9 mouse cellular contexts compared by ENCODE assay signal in genomic region chr4:28808800-28809199, GRCm38 (mm10). TPM values are rescaled to one million over a fixed set of nuclear protein-coding genes. Genes with fewer than 3 reads are reported as not detected.
DNase-seq lines count a peak whose midpoint lies in the region; ATAC-seq and TF ChIP-seq lines count a peak whose summit lies in the region.
"Had no signal": no experiment of that assay in that cellular context is flagged by ENCODE, and none has a peak within 500 bp of the region (broad histone marks: within the 10 kb centered on the region; RNA-seq: fewer than 3 reads in every experiment).

No protein-coding gene starts in this region.

- ATAC-seq in forebrain, embryonic 14.5 days = no peak
- no peak for ATAC-seq in forebrain, embryonic 16.5 days
- no peak for ATAC-seq in lung, postnatal 0 days
- no peak for ATAC-seq in liver, postnatal 0 days
- ATAC-seq in megakaryocyte, adult 5-6 weeks (ENCODE audit: poor library complexity, severe bottlenecking) = no peak
- ATAC-seq in forebrain, embryonic 15.5 days (replicated peaks) = no peak

- H3K36me3 ChIP-seq in forebrain, embryonic 14.5 days (ENCODE audit: control insufficient read depth, insufficient read depth, low read length) = no peaks in the 10 kb centered on the region
- H3K36me3 ChIP-seq in forebrain, embryonic 16.5 days (ENCODE audit: control insufficient read depth, insufficient read depth) = no peaks in the 10 kb centered on the region
- H3K36me3 ChIP-seq in lung, postnatal 0 days (ENCODE audit: insufficient read depth, low read length) = no peaks in the 10 kb centered on the region
- H3K36me3 ChIP-seq in liver, postnatal 0 days (replicated peaks; ENCODE audit: insufficient read depth, low read length) = no peaks in the 10 kb centered on the region
- no peaks in the 10 kb centered on the region for H3K36me3 ChIP-seq in forebrain, embryonic 15.5 days
- H3K36me3 ChIP-seq: neural tube, embryonic 13.5 days had no signal

- no peak overlapping the region for H3K4me3 ChIP-seq in forebrain, embryonic 14.5 days (ENCODE audit: low read depth, low read length)
- H3K4me3 ChIP-seq in forebrain, embryonic 16.5 days (replicated peaks; ENCODE audit: low read length) = no peak overlapping the region
- no peak overlapping the region for H3K4me3 ChIP-seq in lung, postnatal 0 days (ENCODE audit: low read depth, low read length)
- no peak overlapping the region for H3K4me3 ChIP-seq in liver, postnatal 0 days (ENCODE audit: low read depth, low read length)
- no peak overlapping the region for H3K4me3 ChIP-seq in forebrain, embryonic 15.5 days
- H3K4me3 ChIP-seq: neural tube, embryonic 13.5 days had no signal

- TF ChIP-seq CTCF in lung, postnatal 0 days (IDR thresholded peaks at IDR 0.05) = peak; percentile 56
- TF ChIP-seq CTCF in liver, postnatal 0 days (IDR thresholded peaks at IDR 0.05; ENCODE audit: low read depth) = peak; percentile 39

- no peak overlapping the region for H3K9ac ChIP-seq in forebrain, embryonic 14.5 days (ENCODE audit: low read length)
- no peak overlapping the region for H3K9ac ChIP-seq in forebrain, embryonic 16.5 days (replicated peaks; ENCODE audit: low read depth, low read length)
- no peak overlapping the region for H3K9ac ChIP-seq in lung, postnatal 0 days (replicated peaks; ENCODE audit: low read depth)
- H3K9ac ChIP-seq in liver, postnatal 0 days (replicated peaks) = no peak overlapping the region
- no peak overlapping the region for H3K9ac ChIP-seq in forebrain, embryonic 15.5 days (replicated peaks)
- H3K9ac ChIP-seq: neural tube, embryonic 13.5 days had no signal

- no peak overlapping the region for H3K4me2 ChIP-seq in forebrain, embryonic 14.5 days (ENCODE audit: low read length)
- H3K4me2 ChIP-seq in forebrain, embryonic 16.5 days (ENCODE audit: low read length) = no peak overlapping the region
- no peak overlapping the region for H3K4me2 ChIP-seq in lung, postnatal 0 days (replicated peaks; ENCODE audit: low read depth, low read length)
- H3K4me2 ChIP-seq in liver, postnatal 0 days (ENCODE audit: low read depth, low read length) = no peak overlapping the region
- H3K4me2 ChIP-seq in forebrain, embryonic 15.5 days (replicated peaks) = no peak overlapping the region
- H3K4me2 ChIP-seq: neural tube, embryonic 13.5 days had no signal

- DNase-seq in forebrain, embryonic 14.5 days (ENCODE audit: low spot score) = peak; percentile 62
- peak; percentile 48 for DNase-seq in lung, postnatal 0 days (ENCODE audit: low spot score)
- no peak for DNase-seq in lung, postnatal 25 days (ENCODE audit: low spot score)
- DNase-seq in c-Kit-positive CD71-negative TER-119-negative erythroid progenitor cells, embryonic 14.5 days (ENCODE audit: low read depth) = peak; percentile 30
- DNase-seq in liver, postnatal 0 days = peak; percentile 17

- no peaks in the 10 kb centered on the region for H3K4me1 ChIP-seq in forebrain, embryonic 14.5 days (ENCODE audit: control insufficient read depth, insufficient read depth, low read length)
- peaks cover 3% of the 10 kb centered on the region; the same call in 1 of the 2 replicates for H3K4me1 ChIP-seq in forebrain, embryonic 16.5 days (replicated peaks; ENCODE audit: control insufficient read depth, insufficient read depth, low read length)
- no peaks in the 10 kb centered on the region for H3K4me1 ChIP-seq in lung, postnatal 0 days (ENCODE audit: insufficient read depth, low read depth, low read length)
- peaks cover 5% of the 10 kb centered on the region; the same call in 1 of the 2 replicates for H3K4me1 ChIP-seq in liver, postnatal 0 days (ENCODE audit: insufficient read depth)
- 0 out of 2 replicates have a peak, but pooled peaks cover 6% of the 10 kb centered on the region for H3K4me1 ChIP-seq in forebrain, embryonic 15.5 days

- H3K9me3 ChIP-seq in forebrain, embryonic 14.5 days (replicated peaks; ENCODE audit: control insufficient read depth, low read length) = no peaks in the 10 kb centered on the region
- no peaks in the 10 kb centered on the region for H3K9me3 ChIP-seq in forebrain, embryonic 16.5 days (ENCODE audit: control insufficient read depth, low read length)
- H3K9me3 ChIP-seq in lung, postnatal 0 days (ENCODE audit: low read length) = no peaks in the 10 kb centered on the region
- no peaks in the 10 kb centered on the region for H3K9me3 ChIP-seq in liver, postnatal 0 days (ENCODE audit: low read length)
- H3K9me3 ChIP-seq in forebrain, embryonic 15.5 days = no peaks in the 10 kb centered on the region
- H3K9me3 ChIP-seq: neural tube, embryonic 13.5 days had no signal

- TF ChIP-seq EP300 in lung, postnatal 0 days (IDR thresholded peaks at IDR 0.05) = no peak
- no peak for TF ChIP-seq EP300 in liver, postnatal 0 days (IDR thresholded peaks at IDR 0.05; ENCODE audit: low read depth)

- H3K27me3 ChIP-seq in forebrain, embryonic 14.5 days (replicated peaks; ENCODE audit: control insufficient read depth, insufficient read depth, low read length) = no peaks in the 10 kb centered on the region
- H3K27me3 ChIP-seq in forebrain, embryonic 16.5 days (replicated peaks; ENCODE audit: control insufficient read depth, insufficient read depth, low read length) = no peaks in the 10 kb centered on the region; the same call in 1 of the 2 replicates
- no peaks in the 10 kb centered on the region for H3K27me3 ChIP-seq in lung, postnatal 0 days (replicated peaks; ENCODE audit: insufficient read depth, low read length)
- H3K27me3 ChIP-seq in liver, postnatal 0 days (ENCODE audit: insufficient read depth, low read length) = peaks cover 16% of the 10 kb centered on the region
- H3K27me3 ChIP-seq in forebrain, embryonic 15.5 days = no peaks in the 10 kb centered on the region
- H3K27me3 ChIP-seq: neural tube, embryonic 13.5 days had no signal

- no peak overlapping the region for H3K27ac ChIP-seq in forebrain, embryonic 14.5 days (ENCODE audit: low read depth, low read length)
- H3K27ac ChIP-seq in forebrain, embryonic 16.5 days (ENCODE audit: low read length) = no peak overlapping the region
- no peak overlapping the region for H3K27ac ChIP-seq in lung, postnatal 0 days (ENCODE audit: low read length)
- H3K27ac ChIP-seq in liver, postnatal 0 days (ENCODE audit: low read depth) = no peak overlapping the region
- H3K27ac ChIP-seq in forebrain, embryonic 15.5 days (replicated peaks) = no peak overlapping the region
- H3K27ac ChIP-seq: neural tube, embryonic 13.5 days had no signal

RNA-seq across cellular contexts. Expression of gene Epha7, which starts 4.1 kb away (rescaled TPM):
- 26.4 and 43.8 TPM in 2 replicates for polyA plus RNA-seq in forebrain, embryonic 14.5 days (2014; fragmentation: Nextera tagmentation; extraction: Ambion mirVana)
- polyA plus RNA-seq in forebrain, embryonic 16.5 days (2015; fragmentation: Nextera tagmentation; extraction: Ambion mirVana) = 58.4 and 69.8 TPM in 2 replicates
- 5.4 and 7.6 TPM in 2 replicates for polyA plus RNA-seq in lung, postnatal 0 days (2015; fragmentation: Nextera tagmentation; extraction: Ambion mirVana)
- 1.1 and 1.2 TPM in 2 replicates for polyA plus RNA-seq in liver, postnatal 0 days (2015; fragmentation: Nextera tagmentation; extraction: Ambion mirVana)
- 0.11 and 0.42 TPM in 2 replicates for total RNA-seq in megakaryocyte, adult 5-6 weeks (2015)
- 0.57 and 0.70 TPM in 2 replicates for total RNA-seq in megakaryocyte, adult 5-6 weeks (2017)
- polyA plus RNA-seq in forebrain, embryonic 15.5 days (2015; fragmentation: Nextera tagmentation; extraction: Ambion mirVana) = 58.3 and 59.8 TPM in 2 replicates
